Mouse (Mus musculus) kidney, adult 2 months (tissue): ENCODE data around the gene Samd8.

Experiments
- CTCF ChIP-seq: fragments of 200-500 bp; conservative IDR thresholded peaks from 2 replicates; pipeline ENCODE4 v1.5.1; 2011; ENCODE audit warnings: low read depth, mild to moderate bottlenecking, control low read depth, low read length, moderate library complexity, mixed read lengths; ENCODE audit not compliant: insufficient read depth, insufficient read length
- POLR2A ChIP-seq: fragments of 200-500 bp; IDR thresholded peaks from one replicate; pipeline ENCODE4 v1.6.1; 2011; ENCODE audit warnings: low read depth, low read length, control low read depth

DNA sequence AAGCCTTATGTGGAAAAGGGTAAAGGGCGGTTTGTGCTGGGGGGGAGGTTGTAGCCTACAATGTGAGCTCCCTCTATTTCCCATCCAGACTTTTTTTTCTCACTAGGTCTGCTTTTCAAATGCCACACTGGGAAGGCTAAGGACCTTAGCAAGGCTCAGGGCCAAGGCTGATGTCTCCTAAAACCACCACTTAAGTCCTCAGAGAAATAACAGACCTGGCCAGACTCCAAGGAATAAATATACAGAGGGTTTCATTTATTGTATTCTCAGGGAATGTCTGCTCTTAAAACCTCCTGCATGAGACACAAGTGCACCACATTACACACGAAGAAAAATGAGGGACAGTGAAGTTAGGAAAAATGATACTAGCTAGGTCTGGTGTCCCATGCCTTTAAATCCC is 39.1 kb upstream of the Samd8 start:
- TF ChIP-seq CTCF (no peak), POLR2A (no peak)
